Mouse (Mus musculus) liver, embryonic 14.5 days (tissue): Measurements from ENCODE around the gene Zfp316.

Source experiments
- CTCF ChIP-seq: IDR thresholded peaks from 2 replicates; pipeline ENCODE4 v1.5.1; 2016; ENCODE audit warnings: antibody characterized with exemption, low read depth, control low read depth
- EP300 ChIP-seq: IDR thresholded peaks from 2 replicates; pipeline ENCODE4 v1.6.1; 2016; ENCODE audit warnings: antibody characterized with exemption, low read depth

GRCm38 (mm10) chr5:143264689-143265088, 5.1 kb downstream of the Zfp316 start:
- TF ChIP-seq CTCF: no peak
- TF ChIP-seq EP300: no peak
